Comparison of ENCODE assay signal across 17 mouse cellular contexts in the genomic region with DNA sequence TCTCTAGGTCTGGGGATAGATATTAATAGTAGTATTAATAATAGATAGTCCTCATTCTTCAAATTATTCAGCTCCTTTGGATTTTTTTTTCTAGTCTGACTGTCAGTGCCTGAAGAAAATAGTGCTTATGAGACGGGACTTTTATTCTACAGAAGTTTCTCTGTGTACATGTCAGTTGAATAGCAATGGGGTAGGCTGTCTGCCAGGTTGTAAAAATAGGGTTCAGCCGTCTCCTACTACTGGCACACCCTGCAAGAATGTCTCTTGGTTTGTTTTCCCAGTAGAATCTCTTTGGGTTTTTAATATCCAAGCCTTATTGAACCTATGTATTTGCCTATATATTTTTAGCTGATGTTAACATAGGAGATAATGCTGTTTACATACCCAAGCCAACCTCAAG.
DNase-seq lines count a peak whose midpoint lies in the region; ATAC-seq and TF ChIP-seq lines count a peak whose summit lies in the region.
"Had no signal": no experiment of that assay in that cellular context is flagged by ENCODE, and none has a peak within 500 bp of the region (broad histone marks: within the 10 kb centered on the region; RNA-seq: fewer than 3 reads in every experiment).

No protein-coding gene starts in this region.

- H3K9me3 ChIP-seq in lung, embryonic 16.5 days (ENCODE audit: control insufficient read depth, low read length), result no peaks in the 10 kb centered on the region
- no peaks in the 10 kb centered on the region for H3K9me3 ChIP-seq in heart, embryonic 16.5 days (replicated peaks; ENCODE audit: control insufficient read depth, low read length)
- H3K9me3 ChIP-seq: embryonic facial prominence, embryonic 15.5 days; forebrain, embryonic 12.5 days; heart, embryonic 13.5 days; limb, embryonic 12.5 days had no signal

- H3K9ac ChIP-seq in heart, adult 2 months (ENCODE audit: low read depth, low read length), result no peak overlapping the region
- no peak overlapping the region for H3K9ac ChIP-seq in lung, embryonic 16.5 days (ENCODE audit: low read length)
- H3K9ac ChIP-seq in heart, embryonic 16.5 days (ENCODE audit: low read length), result no peak overlapping the region
- H3K9ac ChIP-seq: embryonic facial prominence, embryonic 15.5 days; forebrain, embryonic 12.5 days; heart, embryonic 13.5 days; limb, embryonic 12.5 days; liver, postnatal 0 days had no signal

- H3K4me1 ChIP-seq in heart, adult 2 months (ENCODE audit: control insufficient read depth, insufficient read depth, low read length), result peaks cover 1% of the 10 kb centered on the region
- 0 out of 2 replicates have a peak, but pooled peaks cover 3% of the 10 kb centered on the region for H3K4me1 ChIP-seq in lung, embryonic 16.5 days (replicated peaks; ENCODE audit: control insufficient read depth, insufficient read depth, low read length)
- no peaks in the 10 kb centered on the region for H3K4me1 ChIP-seq in lung, adult 2 months (ENCODE audit: control insufficient read depth, insufficient read depth, low read length)
- peaks cover 3% of the 10 kb centered on the region for H3K4me1 ChIP-seq in heart, embryonic 16.5 days (ENCODE audit: control insufficient read depth, insufficient read depth, low read length)
- H3K4me1 ChIP-seq: embryonic facial prominence, embryonic 15.5 days; limb, embryonic 12.5 days had no signal

- peak; percentile 47; the same call in 1 of the 2 replicates for ATAC-seq in lung, embryonic 16.5 days (ENCODE audit: low read depth)
- peak; percentile 55; the same call in 1 of the 2 replicates for ATAC-seq in heart, embryonic 16.5 days (replicated peaks; ENCODE audit: extremely low read depth, insufficient read depth, low FRiP score)
- ATAC-seq: hindbrain, embryonic 16.5 days; liver, postnatal 0 days had no signal

- H3K36me3 ChIP-seq in heart, adult 2 months (ENCODE audit: control insufficient read depth, insufficient read depth, low read length), result no peaks in the 10 kb centered on the region
- H3K36me3 ChIP-seq in lung, embryonic 16.5 days (ENCODE audit: control insufficient read depth, insufficient read depth, low read length), result no peaks in the 10 kb centered on the region
- H3K36me3 ChIP-seq in heart, embryonic 16.5 days (ENCODE audit: control insufficient read depth, insufficient read depth), result no peaks in the 10 kb centered on the region
- H3K36me3 ChIP-seq: embryonic facial prominence, embryonic 15.5 days; forebrain, embryonic 12.5 days; heart, embryonic 13.5 days; limb, embryonic 12.5 days had no signal

- 20% methylated on average over 2 of the region's 2 CpGs for WGBS in heart, adult 2 months
- WGBS in lung, embryonic 16.5 days, result 29% methylated on average over 2 of the region's 2 CpGs
- 31% methylated on average over 2 of the region's 2 CpGs for WGBS in lung, adult 2 months
- WGBS in heart, embryonic 16.5 days, result 18% methylated on average over 2 of the region's 2 CpGs
- 8% methylated on average over 2 of the region's 2 CpGs for WGBS in large intestine, adult 2 months

- no peaks in the 10 kb centered on the region for H3K27me3 ChIP-seq in heart, adult 2 months (ENCODE audit: control insufficient read depth, insufficient read depth, low read length)
- H3K27me3 ChIP-seq in lung, embryonic 16.5 days (ENCODE audit: control insufficient read depth, insufficient read depth, low read depth, low read length), result no peaks in the 10 kb centered on the region
- no peaks in the 10 kb centered on the region for H3K27me3 ChIP-seq in heart, embryonic 16.5 days (ENCODE audit: control insufficient read depth, insufficient read depth, low read length)
- H3K27me3 ChIP-seq: embryonic facial prominence, embryonic 15.5 days; forebrain, embryonic 12.5 days; heart, embryonic 13.5 days; limb, embryonic 12.5 days had no signal

- no peak for TF ChIP-seq POLR2A in heart, adult 2 months (IDR thresholded peaks at IDR 0.05; ENCODE audit: insufficient read depth, low read depth, low read length)
- TF ChIP-seq POLR2A in lung, adult 2 months (IDR thresholded peaks at IDR 0.05; ENCODE audit: borderline replicate concordance, extremely low read depth, low read depth, low read length), result no peak

- TF ChIP-seq CTCF in heart, adult 2 months (IDR thresholded peaks at IDR 0.05), result no peak
- no peak for TF ChIP-seq CTCF in lung, adult 2 months (IDR thresholded peaks at IDR 0.05; ENCODE audit: insufficient read depth, low read length)

- DNase-seq in heart, adult 2 months, result peak in 1 of 2 experiments; percentile 37
- DNase-seq in heart, postnatal 25 days (ENCODE audit: low spot score), result no peak
- DNase-seq in lung, adult 2 months, result no peak
- peak; percentile 40 for DNase-seq in large intestine, adult 2 months (ENCODE audit: low read depth, low spot score)
- DNase-seq in ovary, postnatal 36 days (ENCODE audit: low spot score), result no peak
- DNase-seq: kidney, adult 18-20 months; liver, postnatal 0 days; right cerebral cortex, postnatal 14 days had no signal

- H3K27ac ChIP-seq in heart, adult 2 months, result peak overlapping the region; percentile 62
- no peak overlapping the region for H3K27ac ChIP-seq in lung, embryonic 16.5 days (ENCODE audit: low read length)
- no peak overlapping the region for H3K27ac ChIP-seq in heart, embryonic 16.5 days (ENCODE audit: low read length)
- H3K27ac ChIP-seq: embryonic facial prominence, embryonic 15.5 days; forebrain, embryonic 12.5 days; heart, embryonic 13.5 days; limb, embryonic 12.5 days had no signal

- no peak overlapping the region for H3K4me2 ChIP-seq in lung, embryonic 16.5 days (ENCODE audit: low read depth, low read length)
- no peak overlapping the region for H3K4me2 ChIP-seq in heart, embryonic 16.5 days (ENCODE audit: low read depth, low read length)
- H3K4me2 ChIP-seq: embryonic facial prominence, embryonic 15.5 days; forebrain, embryonic 12.5 days; heart, embryonic 13.5 days; limb, embryonic 12.5 days; midbrain, embryonic 11.5 days had no signal

- no peaks in the 10 kb centered on the region for H3K79me2 ChIP-seq in heart, adult 2 months (replicated peaks; ENCODE audit: control insufficient read depth, insufficient read depth, low read length)

- no peak for TF ChIP-seq EP300 in heart, adult 2 months (IDR thresholded peaks at IDR 0.05; ENCODE audit: insufficient read depth, low read depth, low read length)

- no peak overlapping the region for H3K4me3 ChIP-seq in heart, adult 2 months
- no peak overlapping the region for H3K4me3 ChIP-seq in lung, embryonic 16.5 days (ENCODE audit: low read length)
- no peak overlapping the region for H3K4me3 ChIP-seq in lung, adult 2 months (replicated peaks; ENCODE audit: extremely low read depth, low read depth, low read length)
- H3K4me3 ChIP-seq in heart, embryonic 16.5 days (ENCODE audit: low read length), result no peak overlapping the region
- H3K4me3 ChIP-seq: embryonic facial prominence, embryonic 15.5 days; forebrain, embryonic 12.5 days; heart, embryonic 13.5 days; limb, embryonic 12.5 days; myocyte had no signal

- intact Hi-C loops in heart, adult 2 months (cut with DNase I), result no loop called here
- intact Hi-C loops in heart, postnatal 25 days (cut with DNase I), result loop anchor here (5.0 kb wide), 1 partner anchor 44 kb away; no protein-coding TSS in a partner anchor
